Comparison of ENCODE assay signal across 8 mouse cellular contexts in genomic region chr9:44233021-44233801, GRCm38 (mm10). TPM values are rescaled to one million over a fixed set of nuclear protein-coding genes. Genes with fewer than 3 reads are reported as not detected.
DNase-seq lines count a peak whose midpoint lies in the region; ATAC-seq and TF ChIP-seq lines count a peak whose summit lies in the region.

No protein-coding gene starts in this region.

- peak; percentile 35 for DNase-seq in lung, adult 2 months
- DNase-seq in lung, postnatal 14 days, result no peak
- no peak for DNase-seq in Patski (ENCODE audit: low read depth, low spot score)
- DNase-seq in limb, embryonic 10.5 days (ENCODE audit: low spot score), result no peak
- peak; percentile 50 for DNase-seq in midbrain, postnatal 0 days (ENCODE audit: low spot score)
- DNase-seq in embryo, embryonic 9.5 days (ENCODE audit: extremely low spot score), result no peak
- no peak for DNase-seq in layer of hippocampus, postnatal 36 days

- no peaks in the 10 kb centered on the region for H3K9me3 ChIP-seq in forebrain, embryonic 13.5 days (replicated peaks)
- H3K9me3 ChIP-seq in limb, embryonic 10.5 days (replicated peaks), result no peaks in the 10 kb centered on the region
- no peaks in the 10 kb centered on the region for H3K9me3 ChIP-seq in midbrain, postnatal 0 days (ENCODE audit: low read length)

- no peaks in the 10 kb centered on the region for H3K27me3 ChIP-seq in Patski
- H3K27me3 ChIP-seq in forebrain, embryonic 13.5 days, result no peaks in the 10 kb centered on the region
- H3K27me3 ChIP-seq in limb, embryonic 10.5 days (ENCODE audit: low read depth, poor library complexity, severe bottlenecking), result no peaks in the 10 kb centered on the region
- no peaks in the 10 kb centered on the region for H3K27me3 ChIP-seq in midbrain, postnatal 0 days (ENCODE audit: insufficient read depth, low read length)

- TF ChIP-seq POLR2A in lung, adult 2 months (IDR thresholded peaks at IDR 0.05; ENCODE audit: borderline replicate concordance, extremely low read depth, low read depth, low read length), result no peak

- peak overlapping the region; percentile 93 for H3K4me3 ChIP-seq in lung, adult 2 months (replicated peaks; ENCODE audit: extremely low read depth, low read depth, low read length)
- peak overlapping the region; percentile 88 for H3K4me3 ChIP-seq in forebrain, embryonic 13.5 days
- H3K4me3 ChIP-seq in limb, embryonic 10.5 days, result peak overlapping the region; percentile 94
- H3K4me3 ChIP-seq in midbrain, postnatal 0 days (ENCODE audit: low read depth, low read length), result peak overlapping the region; percentile 81

- peaks cover 13% of the 10 kb centered on the region for H3K4me1 ChIP-seq in lung, adult 2 months (ENCODE audit: control insufficient read depth, insufficient read depth, low read length)
- peaks cover 28% of the 10 kb centered on the region for H3K4me1 ChIP-seq in forebrain, embryonic 13.5 days
- peaks cover 30% of the 10 kb centered on the region for H3K4me1 ChIP-seq in limb, embryonic 10.5 days
- no peaks in the 10 kb centered on the region; the same call in 1 of the 2 replicates for H3K4me1 ChIP-seq in midbrain, postnatal 0 days (ENCODE audit: insufficient read depth, low read length)

- in situ Hi-C loops in Patski (cut with MboI; ENCODE audit: low pct_unique_long_range_greater_than_20kb), result loop anchor here (10.0 kb wide), 1 partner anchor 108 kb away; no protein-coding TSS in a partner anchor

- TF ChIP-seq CTCF in lung, adult 2 months (IDR thresholded peaks at IDR 0.05; ENCODE audit: insufficient read depth, low read length), result no peak
- no peak for TF ChIP-seq CTCF in Patski (IDR thresholded peaks at IDR 0.05)
- TF ChIP-seq CTCF in midbrain, postnatal 0 days (IDR thresholded peaks at IDR 0.05), result no peak

- peak overlapping the region; percentile 84 for H3K4me2 ChIP-seq in forebrain, embryonic 13.5 days
- H3K4me2 ChIP-seq in midbrain, postnatal 0 days (ENCODE audit: low read depth, low read length, poor library complexity, severe bottlenecking), result peak overlapping the region; percentile 83

- POLR2A ChIA-PET in Patski (lab: Charles Lee), result interaction anchor here (0.7 to 2.0 kb wide), 4 partner anchors 10 to 125 kb away, joined by 3 to 6 read pairs (median 4); no protein-coding TSS in a partner anchor

- H3K9ac ChIP-seq in forebrain, embryonic 13.5 days, result peak overlapping the region; percentile 91
- peak overlapping the region; percentile 84 for H3K9ac ChIP-seq in midbrain, postnatal 0 days (replicated peaks; ENCODE audit: low read length, poor library complexity, severe bottlenecking)

- ATAC-seq in Patski, result peak; percentile 33
- peak; percentile 84 for ATAC-seq in forebrain, embryonic 13.5 days
- peak; percentile 76 for ATAC-seq in midbrain, postnatal 0 days (ENCODE audit: low FRiP score)

- under 1% methylated on average over 40 of the region's 40 CpGs for WGBS in lung, adult 2 months
- under 1% methylated on average over 39 of the region's 40 CpGs for WGBS in forebrain, embryonic 13.5 days
- under 1% methylated on average over 40 of the region's 40 CpGs for WGBS in limb, embryonic 10.5 days
- under 1% methylated on average over 40 of the region's 40 CpGs for WGBS in midbrain, postnatal 0 days

- 0 out of 2 replicates have a peak, but pooled peaks cover 2% of the 10 kb centered on the region for H3K36me3 ChIP-seq in forebrain, embryonic 13.5 days (ENCODE audit: poor library complexity, severe bottlenecking)
- peaks cover 9% of the 10 kb centered on the region for H3K36me3 ChIP-seq in limb, embryonic 10.5 days
- H3K36me3 ChIP-seq in midbrain, postnatal 0 days (ENCODE audit: insufficient read depth, low read length), result no peaks in the 10 kb centered on the region

- CTCF ChIA-PET in Patski (lab: Charles Lee), result interaction anchor here (0.9 to 1.6 kb wide), 6 partner anchors 36 to 129 kb away, joined by 3 to 5 read pairs (median 4); partner anchors contain the start of gene Vps11

- peak overlapping the region; percentile 93 for H3K27ac ChIP-seq in forebrain, embryonic 13.5 days
- H3K27ac ChIP-seq in limb, embryonic 10.5 days, result peak overlapping the region; percentile 97
- peak overlapping the region; percentile 90 for H3K27ac ChIP-seq in midbrain, postnatal 0 days (ENCODE audit: low read depth, low read length)

RNA-seq across cellular contexts. Expression of gene Cbl, which starts 0.6 kb away (rescaled TPM):
- polyA plus RNA-seq in lung, adult 2 months (2012; rRNA removed), result 9.0 and 14.2 TPM in 2 replicates
- polyA plus RNA-seq in Patski (2021), result 20.2 TPM
- 25.2 and 26.4 TPM in 2 replicates for polyA plus RNA-seq in forebrain, embryonic 13.5 days (2015; fragmentation: Nextera tagmentation; extraction: Ambion mirVana)
- 19.6 and 23.9 TPM in 2 replicates for polyA plus RNA-seq in limb, embryonic 10.5 days (2016; fragmentation: Nextera tagmentation; extraction: Ambion mirVana)
- 32.1 and 43.9 TPM in 2 replicates for total RNA-seq in midbrain, postnatal 0 days (2014; rRNA removed)
- 14.7 and 17.3 TPM in 2 replicates for polyA plus RNA-seq in midbrain, postnatal 0 days (2015; fragmentation: Nextera tagmentation; extraction: Ambion mirVana)
- 10 to 100 TPM; 65.2 to 70.5 TPM for total RNA-seq in layer of hippocampus, postnatal 36 days (2021)

RNA-seq across cellular contexts. Expression of gene Ccdc153, which starts 7.3 kb away (rescaled TPM):
- 13.8 and 26.9 TPM in 2 replicates for polyA plus RNA-seq in lung, adult 2 months (2012; rRNA removed)
- polyA plus RNA-seq in Patski (2021), result not detected
- not detected in 2 replicates for polyA plus RNA-seq in forebrain, embryonic 13.5 days (2015; fragmentation: Nextera tagmentation; extraction: Ambion mirVana)
- not detected in 2 replicates for polyA plus RNA-seq in limb, embryonic 10.5 days (2016; fragmentation: Nextera tagmentation; extraction: Ambion mirVana)
- total RNA-seq in midbrain, postnatal 0 days (2014; rRNA removed), result 3.0 and 6.1 TPM in 2 replicates
- 2.7 TPM in 2 replicates for polyA plus RNA-seq in midbrain, postnatal 0 days (2015; fragmentation: Nextera tagmentation; extraction: Ambion mirVana)
- total RNA-seq in layer of hippocampus, postnatal 36 days (2021), result 1 to 10 TPM; 1.3 to 2.4 TPM

RNA-seq across cellular contexts. Expression of gene Pdzd3, which starts 18.1 kb away (rescaled TPM):
- polyA plus RNA-seq in lung, adult 2 months (2012; rRNA removed), result 0.11 and 0.12 TPM in 2 replicates
- 0.03 TPM for polyA plus RNA-seq in Patski (2021)
- 0.39 and 0.40 TPM in 2 replicates for polyA plus RNA-seq in forebrain, embryonic 13.5 days (2015; fragmentation: Nextera tagmentation; extraction: Ambion mirVana)
- 0.13 TPM in 1 of 2 replicates, not detected in the other for polyA plus RNA-seq in limb, embryonic 10.5 days (2016; fragmentation: Nextera tagmentation; extraction: Ambion mirVana)
- 0.27 TPM in 1 of 2 replicates, not detected in the other for total RNA-seq in midbrain, postnatal 0 days (2014; rRNA removed)
- polyA plus RNA-seq in midbrain, postnatal 0 days (2015; fragmentation: Nextera tagmentation; extraction: Ambion mirVana), result 0.58 and 0.63 TPM in 2 replicates
- 1 to 10 TPM; 1.4 to 1.8 TPM for total RNA-seq in layer of hippocampus, postnatal 36 days (2021)

RNA-seq across cellular contexts. Expression of gene Nlrx1, which starts 35.2 kb away (rescaled TPM):
- polyA plus RNA-seq in lung, adult 2 months (2012; rRNA removed), result 15.0 and 15.8 TPM in 2 replicates
- polyA plus RNA-seq in Patski (2021), result 1.3 TPM
- 4.4 and 4.5 TPM in 2 replicates for polyA plus RNA-seq in forebrain, embryonic 13.5 days (2015; fragmentation: Nextera tagmentation; extraction: Ambion mirVana)
- polyA plus RNA-seq in limb, embryonic 10.5 days (2016; fragmentation: Nextera tagmentation; extraction: Ambion mirVana), result 2.1 and 3.3 TPM in 2 replicates
- total RNA-seq in midbrain, postnatal 0 days (2014; rRNA removed), result 4.2 and 6.2 TPM in 2 replicates
- polyA plus RNA-seq in midbrain, postnatal 0 days (2015; fragmentation: Nextera tagmentation; extraction: Ambion mirVana), result 6.0 and 6.9 TPM in 2 replicates
- 10 to 100 TPM; 13.5 TPM for total RNA-seq in layer of hippocampus, postnatal 36 days (2021)

RNA-seq across cellular contexts. Expression of gene Abcg4, which starts 55.2 kb away (rescaled TPM):
- polyA plus RNA-seq in lung, adult 2 months (2012; rRNA removed), result 1.7 and 1.9 TPM in 2 replicates
- polyA plus RNA-seq in Patski (2021), result 0.04 TPM
- 9.2 and 10.9 TPM in 2 replicates for polyA plus RNA-seq in forebrain, embryonic 13.5 days (2015; fragmentation: Nextera tagmentation; extraction: Ambion mirVana)
- polyA plus RNA-seq in limb, embryonic 10.5 days (2016; fragmentation: Nextera tagmentation; extraction: Ambion mirVana), result 1.9 and 4.6 TPM in 2 replicates
- 60.0 and 65.8 TPM in 2 replicates for total RNA-seq in midbrain, postnatal 0 days (2014; rRNA removed)
- polyA plus RNA-seq in midbrain, postnatal 0 days (2015; fragmentation: Nextera tagmentation; extraction: Ambion mirVana), result 27.9 and 28.2 TPM in 2 replicates
- 10 to 100 TPM; 63.6 to 73.1 TPM for total RNA-seq in layer of hippocampus, postnatal 36 days (2021)

Comparison
In these comparisons a context has a peak if more than half of its experiments do, and no peak if none do; other contexts are left out.
1. DNase-seq: peak in lung, adult 2 months (single experiment) and midbrain, postnatal 0 days (single experiment); none in lung, postnatal 14 days (single experiment), Patski (single experiment), limb, embryonic 10.5 days (single experiment), embryo, embryonic 9.5 days (single experiment) and layer of hippocampus, postnatal 36 days (0 of 2).
2. ATAC-seq: peak in every context shown above with its lines; median percentile 84 in forebrain, embryonic 13.5 days; 76 in midbrain, postnatal 0 days; 33 in Patski.
3. Peak in every context shown above with its lines, with median percentiles within 50 percentile points of each other: H3K4me3 ChIP-seq and H3K27ac ChIP-seq.